Mouse (Mus musculus) olfactory bulb, adult 2 months (tissue): ENCODE data around the gene Hacd4.

ENCODE experiments used
- CTCF ChIP-seq: fragments of 200-500 bp; IDR thresholded peaks from 2 replicates; pipeline ENCODE4 v1.5.1; 2012; ENCODE audit warnings: low read depth, mild to moderate bottlenecking, low read length, moderate library complexity; ENCODE audit not compliant: insufficient read depth
- POLR2A ChIP-seq: fragments of 200-500 bp; IDR thresholded peaks from 2 replicates; pipeline ENCODE4 v1.6.1; 2012; ENCODE audit warnings: mild to moderate bottlenecking, low read depth, low read length, moderate library complexity; ENCODE audit not compliant: insufficient read depth

DNA sequence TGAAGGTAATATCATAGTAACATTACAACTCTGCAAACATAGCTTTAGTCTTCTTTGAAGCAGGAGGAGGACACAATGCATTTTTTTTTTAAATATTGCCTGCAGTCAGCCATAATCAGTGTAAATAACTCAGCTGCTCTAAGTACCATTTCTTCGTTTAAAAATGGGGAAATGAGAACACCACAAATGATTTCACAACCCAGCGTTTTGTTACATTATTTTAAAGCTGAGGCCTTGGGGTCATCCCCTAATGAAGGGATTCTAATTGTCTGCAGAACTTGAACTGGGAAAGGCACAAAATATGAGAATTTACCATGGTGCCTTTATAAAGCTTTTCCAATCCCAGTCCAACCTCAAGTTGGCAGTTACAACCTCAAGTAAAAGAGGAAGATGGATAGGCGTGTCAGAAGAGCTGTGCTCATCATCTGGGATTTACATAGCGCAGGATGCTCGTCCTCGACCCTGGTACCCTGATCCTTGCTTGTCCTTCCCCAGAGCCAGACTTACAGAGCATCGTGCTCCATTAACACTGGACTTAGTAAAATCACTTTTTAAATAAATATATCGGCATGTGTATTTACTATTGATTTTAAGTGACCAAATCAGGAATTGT lies 6.2 kb downstream of the Hacd4 start:
- no peak for TF ChIP-seq POLR2A
- TF ChIP-seq CTCF: no peak
